Mouse (Mus musculus) layer of hippocampus, adult 2 months (tissue): Measurements from ENCODE around the gene Kcnj10. TPM values are rescaled to one million over a fixed set of nuclear protein-coding genes. Genes with fewer than 3 reads are reported as not detected.

Source experiments
- DNase-seq, 2 experiments: peaks; one replicate each; pipeline ENCODE4 v3.0.0; 2022; ENCODE audit warnings: low spot score in 2 of 2
- H3K27ac ChIP-seq: fragments of 200-600 bp; 2 replicates; pipeline ENCODE4 v1.8.1; 2022
- H3K4me3 ChIP-seq: fragments of 200-600 bp; 2 replicates; pipeline ENCODE4 v1.8.1; 2022; ENCODE audit warnings: mild to moderate bottlenecking
- CTCF ChIP-seq: fragments of 200-600 bp; conservative IDR thresholded peaks from 2 replicates; pipeline ENCODE4 v1.8.1; 2022; ENCODE audit warnings: antibody characterized with exemption, mild to moderate bottlenecking, moderate library complexity
- long read RNA-seq, 2 experiments: library from polyadenylated mRNA; stranded (forward); transcript quantifications; one replicate each; pipeline ENCODE4 v2.0.0; 2021; ENCODE audit warnings: borderline mapping rate in 2 of 2
- total RNA-seq, 2 experiments: library from RNA; stranded (reverse); gene quantifications; 2 replicates each; pipeline ENCODE4 v1.2.3; 2021

The Kcnj10 gene
- 10 to 100 TPM; 83.2 to 91.6 TPM for total RNA-seq
- long read RNA-seq, experiment 1, full-length matches to known transcripts = 1 of 22 reads
- long read RNA-seq, experiment 1, partial matches to known transcripts = 0 of 22 reads
- long read RNA-seq, experiment 1, other reads (novel, unspliced or antisense) = 21 of 22 reads
- long read RNA-seq, experiment 2, full-length matches to known transcripts = 1 of 11 reads
- long read RNA-seq, experiment 2, partial matches to known transcripts = 0 of 11 reads
- long read RNA-seq, experiment 2, other reads (novel, unspliced or antisense) = 10 of 11 reads

GRCm38 (mm10) chr1:172340729-172341321, at the start of gene Kcnj10:
Gene Kcnj10 (plus strand): TSS chr1:172341210.
- Histone ChIP-seq H3K4me3 (peak within 1 kb of the TSS; percentile 55), H3K27ac (peak within 1 kb of the TSS; percentile 89)
- DNase-seq = peak; percentile 80 to 84
- TF ChIP-seq CTCF = no peak

GRCm38 (mm10) chr1:172292880-172293279, 48.1 kb upstream of the Kcnj10 start:
- TF ChIP-seq CTCF = no peak
- DNase-seq = no peak
- peak overlapping the region; percentile 20; the same call in 1 of the 2 replicates for H3K4me3 ChIP-seq
- H3K27ac ChIP-seq = peak overlapping the region; percentile 77

GRCm38 (mm10) chr1:172293449-172293848, 47.6 kb upstream of the Kcnj10 start:
- Histone ChIP-seq H3K4me3 (peak overlapping the region; percentile 32), H3K27ac (peak overlapping the region; percentile 77)
- no peak for TF ChIP-seq CTCF
- DNase-seq = no peak

GRCm38 (mm10) chr1:172295751-172296197, 45.2 kb upstream of the Kcnj10 start:
- Histone ChIP-seq H3K4me3 (peak overlapping the region; percentile 58), H3K27ac (peak overlapping the region; percentile 93)
- no peak for TF ChIP-seq CTCF
- DNase-seq = peak; percentile 56 to 70

- no peak for DNase-seq
- peak overlapping the region; percentile 93 for H3K27ac ChIP-seq
- peak overlapping the region; percentile 58 for H3K4me3 ChIP-seq
- TF ChIP-seq CTCF = no peak
Measured at GRCm38 (mm10) chr1:172296816-172297510, 44.0 kb upstream of the Kcnj10 start.

GRCm38 (mm10) chr1:172297611-172298537, 43.1 kb upstream of the Kcnj10 start, which contains the start of gene Atp1a2:
Gene Atp1a2 (minus strand): TSS chr1:172298064.
- no peak for TF ChIP-seq CTCF
- DNase-seq = peak; percentile 55 to 79
- peak within 1 kb of the TSS; percentile 58 for H3K4me3 ChIP-seq
- peak within 1 kb of the TSS; percentile 93 for H3K27ac ChIP-seq

GRCm38 (mm10) chr1:172299528-172299927, 41.5 kb upstream of the Kcnj10 start:
- no peak overlapping the region; the same call in 1 of the 2 replicates for H3K4me3 ChIP-seq
- peak in 1 of 2 experiments; percentile 55 for DNase-seq
- peak overlapping the region; percentile 93 for H3K27ac ChIP-seq
- no peak for TF ChIP-seq CTCF

- Histone ChIP-seq H3K4me3 (peak overlapping the region; percentile 27; the same call in 1 of the 2 replicates), H3K27ac (peak overlapping the region; percentile 93)
- peak; percentile 63 for TF ChIP-seq CTCF
- DNase-seq = peak in 1 of 2 experiments; percentile 31
Measured at GRCm38 (mm10) chr1:172300247-172300646, 40.8 kb upstream of the Kcnj10 start.

GRCm38 (mm10) chr1:172301180-172301579, 39.8 kb upstream of the Kcnj10 start:
- Histone ChIP-seq H3K4me3 (no peak overlapping the region; the same call in 1 of the 2 replicates), H3K27ac (peak overlapping the region; percentile 93)
- DNase-seq = no peak
- no peak for TF ChIP-seq CTCF

GRCm38 (mm10) chr1:172302311-172302710, 38.7 kb upstream of the Kcnj10 start:
- DNase-seq = no peak
- Histone ChIP-seq H3K27ac (peak overlapping the region; percentile 93), H3K4me3 (no peak overlapping the region; the same call in 1 of the 2 replicates)
- TF ChIP-seq CTCF = no peak

- DNase-seq = no peak
- Histone ChIP-seq H3K4me3 (no peak overlapping the region), H3K27ac (peak overlapping the region; percentile 93)
- TF ChIP-seq CTCF = no peak
Measured at GRCm38 (mm10) chr1:172302851-172303250, 38.2 kb upstream of the Kcnj10 start.

GRCm38 (mm10) chr1:172304443-172304842, 36.6 kb upstream of the Kcnj10 start:
- H3K4me3 ChIP-seq = no peak overlapping the region
- peak overlapping the region; percentile 93; the same call in 1 of the 2 replicates for H3K27ac ChIP-seq
- TF ChIP-seq CTCF = no peak
- DNase-seq = peak in 1 of 2 experiments; percentile 10
